ENCODE assay signal across 10 mouse cellular contexts in genomic region chr17:65674710-65675171, GRCm38 (mm10). TPM values are rescaled to one million over a fixed set of nuclear protein-coding genes. Genes with fewer than 3 reads are reported as not detected.
DNase-seq lines count a peak whose midpoint lies in the region; TF ChIP-seq lines count a peak whose summit lies in the region.
"Had no signal": no experiment of that assay in that cellular context is flagged by ENCODE, and none has a peak within 500 bp of the region (broad histone marks: within the 10 kb centered on the region; RNA-seq: fewer than 3 reads in every experiment).

No protein-coding gene starts in this region.

- H3K4me1 ChIP-seq in heart, embryonic 10.5 days = peaks cover 11% of the 10 kb centered on the region; the same call in 1 of the 2 replicates

- H3K36me3 ChIP-seq in heart, embryonic 10.5 days = peaks cover 4% of the 10 kb centered on the region
- H3K36me3 ChIP-seq: neural tube, embryonic 13.5 days had no signal

- 14% methylated on average over 1 of the region's 1 CpGs for WGBS in heart, embryonic 10.5 days

- no peak overlapping the region for H3K4me3 ChIP-seq in gastrocnemius, adult 2 months
- H3K4me3 ChIP-seq in heart, embryonic 10.5 days = no peak overlapping the region
- H3K4me3 ChIP-seq in layer of hippocampus, adult 2 months = no peak overlapping the region
- H3K4me3 ChIP-seq: neural tube, embryonic 13.5 days had no signal

- H3K9me3 ChIP-seq in heart, embryonic 10.5 days = no peaks in the 10 kb centered on the region
- H3K9me3 ChIP-seq: neural tube, embryonic 13.5 days had no signal

- H3K27me3 ChIP-seq in heart, embryonic 10.5 days (ENCODE audit: insufficient read depth, poor library complexity, severe bottlenecking) = no peaks in the 10 kb centered on the region
- H3K27me3 ChIP-seq: neural tube, embryonic 13.5 days had no signal

- intact Hi-C loops in gastrocnemius, adult 2 months (cut with DNase I) = no loop called here

- peak overlapping the region; percentile 20; the same call in 1 of the 2 replicates for H3K27ac ChIP-seq in gastrocnemius, adult 2 months
- no peak overlapping the region for H3K27ac ChIP-seq in heart, embryonic 10.5 days
- no peak overlapping the region for H3K27ac ChIP-seq in layer of hippocampus, adult 2 months
- H3K27ac ChIP-seq: neural tube, embryonic 13.5 days had no signal

- no peak for DNase-seq in gastrocnemius, adult 2 months
- no peak for DNase-seq in gastrocnemius, postnatal 25 days
- peak; percentile 95 for DNase-seq in 416B (ENCODE audit: low read depth)
- peak; percentile 64 for DNase-seq in heart, embryonic 10.5 days (ENCODE audit: low spot score)
- peak; percentile 56 for DNase-seq in lung, postnatal 36 days
- DNase-seq in thymus, postnatal 4 days = no peak
- no peak for DNase-seq in urinary bladder, postnatal 36 days (ENCODE audit: low spot score in 2 of 2)
- DNase-seq in layer of hippocampus, adult 2 months (ENCODE audit: low spot score in 2 of 2) = no peak
- DNase-seq: adrenal gland, postnatal 10 days had no signal

- no peak for TF ChIP-seq CTCF in gastrocnemius, adult 2 months (IDR thresholded peaks at IDR 0.05)
- TF ChIP-seq CTCF in layer of hippocampus, adult 2 months (conservative IDR thresholded peaks at IDR 0.05) = no peak

RNA-seq across cellular contexts. Expression of gene Txndc2, which starts 32.8 kb away (rescaled TPM):
- not detected for total RNA-seq in gastrocnemius, adult 2 months (2021)
- not detected for total RNA-seq in gastrocnemius, postnatal 25 days (2021)
- 0.12 TPM in 1 of 2 replicates, not detected in the other for polyA plus RNA-seq in heart, embryonic 10.5 days (2016; fragmentation: Nextera tagmentation; extraction: Ambion mirVana)
- total RNA-seq in layer of hippocampus, adult 2 months (2021) = not detected
- polyA plus RNA-seq: neural tube, embryonic 13.5 days had no signal

Comparison
In these comparisons a context has a peak if more than half of its experiments do, and no peak if none do; other contexts are left out.
1. DNase-seq: peak in 416B (single experiment), heart, embryonic 10.5 days (single experiment) and lung, postnatal 36 days (single experiment); none in gastrocnemius, adult 2 months (single experiment), gastrocnemius, postnatal 25 days (single experiment), thymus, postnatal 4 days (single experiment), urinary bladder, postnatal 36 days (0 of 2) and layer of hippocampus, adult 2 months (0 of 2).